Mouse (Mus musculus): ENCODE measurements at regions not wholly inside any gene's neighbourhood (a gene's known extent, or its start where the extent isn't known, plus 50 kb on each side); places are given as distances from the start of the nearest gene placed in this dataset.

GRCm38 (mm10) chr15:6016637-6017049 lies 282.9 kb upstream of the Dab2 start:
- TF ChIP-seq GATA1 (IDR thresholded peaks at IDR 0.05; ENCODE audit: low read length), result no peak

- TF ChIP-seq GATA1 (IDR thresholded peaks at IDR 0.05; ENCODE audit: low read length), result no peak
Observed at GRCm38 (mm10) chr15:6025543-6025942, 274.0 kb upstream of the Dab2 start.

- TF ChIP-seq GATA1 (IDR thresholded peaks at IDR 0.05; ENCODE audit: low read length), result no peak
Observed at GRCm38 (mm10) chr15:6029214-6029613, 270.4 kb upstream of the Dab2 start.

GRCm38 (mm10) chr15:6030396-6030795 lies 269.2 kb upstream of the Dab2 start:
- TF ChIP-seq GATA1 (IDR thresholded peaks at IDR 0.05; ENCODE audit: low read length), result no peak

- no peak for TF ChIP-seq GATA1 (IDR thresholded peaks at IDR 0.05; ENCODE audit: low read length)
Observed at GRCm38 (mm10) chr15:6034156-6034555, 265.4 kb upstream of the Dab2 start.

GRCm38 (mm10) chr15:6044511-6045256 lies 254.9 kb upstream of the Dab2 start:
- no peak for TF ChIP-seq GATA1 (IDR thresholded peaks at IDR 0.05; ENCODE audit: low read length)

GRCm38 (mm10) chr15:6055703-6056102 lies 243.9 kb upstream of the Dab2 start:
- TF ChIP-seq GATA1 (IDR thresholded peaks at IDR 0.05; ENCODE audit: low read length), result no peak

GRCm38 (mm10) chr15:6056887-6057626 lies 242.5 kb upstream of the Dab2 start:
- TF ChIP-seq GATA1 (IDR thresholded peaks at IDR 0.05; ENCODE audit: low read length), result no peak

GRCm38 (mm10) chr15:6059361-6059760 lies 240.2 kb upstream of the Dab2 start:
- no peak for TF ChIP-seq GATA1 (IDR thresholded peaks at IDR 0.05; ENCODE audit: low read length)

- peak; percentile 42 for TF ChIP-seq GATA1 (IDR thresholded peaks at IDR 0.05; ENCODE audit: low read length)
Observed at GRCm38 (mm10) chr15:6059790-6060189, 239.8 kb upstream of the Dab2 start.

- TF ChIP-seq GATA1 (IDR thresholded peaks at IDR 0.05; ENCODE audit: low read length), result no peak
Observed at GRCm38 (mm10) chr15:6060649-6061048, 238.9 kb upstream of the Dab2 start.

- TF ChIP-seq GATA1 (IDR thresholded peaks at IDR 0.05; ENCODE audit: low read length), result no peak
Observed at GRCm38 (mm10) chr15:6065100-6065499, 234.5 kb upstream of the Dab2 start.

GRCm38 (mm10) chr15:6067380-6067779 lies 232.2 kb upstream of the Dab2 start:
- no peak for TF ChIP-seq GATA1 (IDR thresholded peaks at IDR 0.05; ENCODE audit: low read length)

GRCm38 (mm10) chr15:6068371-6068770 lies 231.2 kb upstream of the Dab2 start:
- TF ChIP-seq GATA1 (IDR thresholded peaks at IDR 0.05; ENCODE audit: low read length), result no peak

GRCm38 (mm10) chr15:6071873-6072272 lies 227.7 kb upstream of the Dab2 start:
- TF ChIP-seq GATA1 (IDR thresholded peaks at IDR 0.05; ENCODE audit: low read length), result no peak

GRCm38 (mm10) chr15:6072920-6073319 lies 226.7 kb upstream of the Dab2 start:
- TF ChIP-seq GATA1 (IDR thresholded peaks at IDR 0.05; ENCODE audit: low read length), result no peak
